Comparison of ENCODE assay signal across 9 mouse cellular contexts in genomic region chr15:91609713-91610112, GRCm38 (mm10). TPM values are rescaled to one million over a fixed set of nuclear protein-coding genes. Genes with fewer than 3 reads are reported as not detected.
DNase-seq lines count a peak whose midpoint lies in the region; ATAC-seq lines count a peak whose summit lies in the region.
"Had no signal": no experiment of that assay in that cellular context is flagged by ENCODE, and none has a peak within 500 bp of the region (broad histone marks: within the 10 kb centered on the region; RNA-seq: fewer than 3 reads in every experiment).

No protein-coding gene starts in this region.

- H3K4me2 ChIP-seq in kidney, embryonic 14.5 days (replicated peaks; ENCODE audit: low read depth, low read length), result no peak overlapping the region
- H3K4me2 ChIP-seq: embryonic facial prominence, embryonic 15.5 days had no signal

- WGBS in kidney, embryonic 14.5 days, result 28% methylated on average over 8 of the region's 8 CpGs

- no peak overlapping the region for H3K9ac ChIP-seq in kidney, embryonic 14.5 days (ENCODE audit: low read depth, low read length)
- H3K9ac ChIP-seq: embryonic facial prominence, embryonic 15.5 days had no signal

- H3K4me1 ChIP-seq in kidney, embryonic 14.5 days (ENCODE audit: control insufficient read depth, insufficient read depth, low read length), result no peaks in the 10 kb centered on the region
- H3K4me1 ChIP-seq: embryonic facial prominence, embryonic 15.5 days had no signal

- H3K27me3 ChIP-seq in kidney, embryonic 14.5 days (ENCODE audit: control insufficient read depth, insufficient read depth, low read length), result no peaks in the 10 kb centered on the region
- H3K27me3 ChIP-seq: embryonic facial prominence, embryonic 15.5 days had no signal

- peak; percentile 30 for DNase-seq in kidney, adult 11 months
- DNase-seq in adrenal gland, adult (ENCODE audit: inconsistent age in 2 of 2, low spot score in 1 of 2), result peak; percentile 61 to 90
- peak; percentile 31 for DNase-seq in induced T-regulatory cell, adult 2 months (ENCODE audit: low read depth)
- DNase-seq in lung, adult 18-20 months, result peak; percentile 67 to 75
- peak; percentile 64 to 73 for DNase-seq in right cerebral cortex, adult 2 months (ENCODE audit: low spot score in 2 of 2)
- peak; percentile 41 to 66 for DNase-seq in urinary bladder, postnatal 36 days (ENCODE audit: low spot score in 2 of 2)

- H3K36me3 ChIP-seq in kidney, embryonic 14.5 days (ENCODE audit: control insufficient read depth, insufficient read depth, low read length), result no peaks in the 10 kb centered on the region
- H3K36me3 ChIP-seq: embryonic facial prominence, embryonic 15.5 days had no signal

- H3K4me3 ChIP-seq in kidney, embryonic 14.5 days (ENCODE audit: low read length), result no peak overlapping the region
- H3K4me3 ChIP-seq: embryonic facial prominence, embryonic 15.5 days had no signal

- ATAC-seq in kidney, embryonic 14.5 days (ENCODE audit: low FRiP score, low TSS enrichment), result no peak
- ATAC-seq in common myeloid progenitor, adult 5-6 weeks (replicated peaks; ENCODE audit: low read depth, poor library complexity, severe bottlenecking), result peak; percentile 89

- no peaks in the 10 kb centered on the region for H3K9me3 ChIP-seq in kidney, embryonic 14.5 days (ENCODE audit: control insufficient read depth, low read length)
- H3K9me3 ChIP-seq: embryonic facial prominence, embryonic 15.5 days had no signal

- H3K27ac ChIP-seq in kidney, embryonic 14.5 days (ENCODE audit: low read depth, low read length), result no peak overlapping the region
- H3K27ac ChIP-seq: embryonic facial prominence, embryonic 15.5 days had no signal

RNA-seq across cellular contexts. Expression of gene Slc2a13, which starts 36.7 kb away (rescaled TPM):
- polyA plus RNA-seq in kidney, embryonic 14.5 days (2014; fragmentation: Nextera tagmentation; extraction: Ambion mirVana), result 2.7 and 3.3 TPM in 2 replicates
- total RNA-seq in common myeloid progenitor, adult 5-6 weeks (2017), result 0.27 TPM in 1 of 2 replicates, not detected in the other
